Comparison of ENCODE assay signal across 11 mouse cellular contexts in the genomic region with DNA sequence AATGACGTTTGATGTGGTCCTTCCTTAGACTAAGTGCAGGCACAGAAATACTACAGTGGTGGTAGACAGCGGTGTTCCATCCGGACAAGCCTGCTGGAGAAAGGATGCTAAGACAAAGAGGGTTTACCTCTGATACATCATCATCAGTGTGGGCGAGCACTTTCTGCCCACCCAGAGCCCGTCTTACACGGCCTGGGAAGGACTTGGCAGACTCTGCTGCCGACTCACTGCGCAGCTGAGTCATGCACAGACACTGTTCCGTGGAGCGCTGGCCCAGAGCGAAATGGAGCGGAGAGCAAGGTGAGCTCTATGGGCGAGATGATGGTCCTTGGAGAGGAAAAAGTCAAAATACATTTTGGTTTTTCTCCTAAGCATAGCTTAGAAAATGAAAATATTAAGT. TPM values are rescaled to one million over a fixed set of nuclear protein-coding genes. Genes with fewer than 3 reads are reported as not detected.
DNase-seq lines count a peak whose midpoint lies in the region.
"Had no signal": no experiment of that assay in that cellular context is flagged by ENCODE, and none has a peak within 500 bp of the region (broad histone marks: within the 10 kb centered on the region; RNA-seq: fewer than 3 reads in every experiment).

No protein-coding gene starts in this region.

- peak; percentile 75 to 88 for DNase-seq in adrenal gland, adult (ENCODE audit: inconsistent age in 2 of 2, low spot score in 1 of 2)
- DNase-seq in adrenal gland, postnatal 4 days (ENCODE audit: low spot score in 2 of 2) = no peak
- peak; percentile 18 for DNase-seq in layer of hippocampus, adult 11-12 months (ENCODE audit: low spot score)
- DNase-seq in layer of hippocampus, postnatal 25 days (ENCODE audit: extremely low spot score in 1 of 2, low spot score in 1 of 2) = no peak
- peak; percentile 66 for DNase-seq in adrenal gland, postnatal 25 days
- peak; percentile 29 for DNase-seq in right cerebral cortex, postnatal 14 days
- no peak for DNase-seq in kidney, postnatal 14 days
- no peak for DNase-seq in neural tube, embryonic 10.5 days (ENCODE audit: extremely low spot score, low spot score)
- DNase-seq: cerebellum, postnatal 25 days; forebrain, postnatal 0 days; kidney, adult 18-20 months had no signal

RNA-seq across cellular contexts. Expression of a gene that starts 31.9 kb away (rescaled TPM):
- 10 to 100 TPM; 22.3 to 23.9 TPM for total RNA-seq in adrenal gland, postnatal 4 days (2021)
- 10 to 100 TPM in 1 of 2 experiments, 1 to 10 TPM in 1; 9.1 to 10.6 TPM for total RNA-seq in layer of hippocampus, postnatal 25 days (2021)
- 13.8 and 24.4 TPM in 2 replicates for total RNA-seq in adrenal gland, postnatal 25 days (2021)

RNA-seq across cellular contexts. Expression of a gene that starts 55.9 kb away (rescaled TPM):
- 10 to 100 TPM; 34.5 to 35.4 TPM for total RNA-seq in adrenal gland, postnatal 4 days (2021)
- total RNA-seq in layer of hippocampus, postnatal 25 days (2021) = 10 to 100 TPM; 30.4 to 31.0 TPM
- total RNA-seq in adrenal gland, postnatal 25 days (2021) = 30.4 and 36.9 TPM in 2 replicates

Comparison
In these comparisons a context has a peak if more than half of its experiments do, and no peak if none do; other contexts are left out.
1. DNase-seq: peak in adrenal gland, adult (2 of 2), layer of hippocampus, adult 11-12 months (single experiment), adrenal gland, postnatal 25 days (single experiment) and right cerebral cortex, postnatal 14 days (single experiment); none in adrenal gland, postnatal 4 days (0 of 2), layer of hippocampus, postnatal 25 days (0 of 2), kidney, postnatal 14 days (single experiment) and neural tube, embryonic 10.5 days (single experiment).